Mouse (Mus musculus) intestine, embryonic 14.5 days (tissue): ENCODE results near the gene Btbd9. TPM values are rescaled to one million over a fixed set of nuclear protein-coding genes. Genes with fewer than 3 reads are reported as not detected.
A peak's percentile ranks its signal among the peaks of the same experiment; 100 is the strongest.

Source experiments
- ATAC-seq: fragments of 200-750 bp; cut with Nextera tagmentation; replicated peaks from 2 replicates; pipeline ENCODE4 v1.8.0; 2017; ENCODE audit warnings: low read depth, moderate number of reproducible peaks, moderate TSS enrichment, moderate library complexity; ENCODE audit not compliant: low FRiP score, low TSS enrichment
- DNase-seq: peaks from one replicate; pipeline ENCODE4 v3.0.0-alpha.2; 2018; ENCODE audit warnings: low spot score
- H3K27ac ChIP-seq: fragments of 300-500 bp; sonication (generic); 2 replicates; pipeline ENCODE4 v1.5.1; 2014; ENCODE audit warnings: low read depth, mild to moderate bottlenecking, control low read depth
- H3K27me3 ChIP-seq: fragments of 300-500 bp; sonication (generic); replicated peaks from 2 replicates; pipeline ENCODE4 v1.6.1; 2014; ENCODE audit warnings: low read length, control low read depth; ENCODE audit not compliant: control insufficient read depth, insufficient read depth
- H3K36me3 ChIP-seq: fragments of 300-500 bp; sonication (generic); 2 replicates; pipeline ENCODE4 v1.6.1; 2014; ENCODE audit warnings: low read length, control low read depth; ENCODE audit not compliant: control insufficient read depth, insufficient read depth
- H3K4me1 ChIP-seq: fragments of 300-500 bp; sonication (generic); replicated peaks from 2 replicates; pipeline ENCODE4 v1.6.1; 2014; ENCODE audit warnings: low read length, control low read depth, mixed read lengths; ENCODE audit not compliant: control insufficient read depth, insufficient read depth
- H3K4me2 ChIP-seq: fragments of 300-500 bp; sonication (generic); 2 replicates; pipeline ENCODE4 v1.6.1; 2014; ENCODE audit warnings: low read length
- H3K4me3 ChIP-seq: fragments of 300-500 bp; sonication (generic); 2 replicates; pipeline ENCODE4 v1.5.1; 2014; ENCODE audit warnings: low read depth, low read length, control low read depth, mixed read lengths
- H3K9ac ChIP-seq: fragments of 300-500 bp; sonication (generic); 2 replicates; pipeline ENCODE4 v1.6.1; 2014; ENCODE audit warnings: mild to moderate bottlenecking, low read length
- H3K9me3 ChIP-seq: fragments of 300-500 bp; sonication (generic); 2 replicates; pipeline ENCODE4 v1.6.1; 2016; ENCODE audit warnings: low read length, control low read depth; ENCODE audit not compliant: control insufficient read depth
- WGBS: fragments of 180-500 bp; shearing (Covaris S2); extraction: QIAGEN DNeasy Blood & Tissue Kit; methylation state at CpG from one replicate; pipeline ENCODE4 v1.1.7; 2014; 5-methylcytosine and 5-hydroxymethylcytosine counted together
- polyA plus RNA-seq: library from polyadenylated mRNA; unstranded; fragments of >200 nt; fragmentation: Nextera tagmentation; extraction: Ambion mirVana; gene quantifications from 2 replicates; pipeline ENCODE4 v1.2.1, GENCODE M21; 2014

The Btbd9 gene
- polyA plus RNA-seq, 1 experiment from 2014 or later, result 53.7 TPM

GRCm38 (mm10) chr17:30260641-30261306, 315.5 kb downstream of the Btbd9 start:
- ATAC-seq (no peak), DNase-seq (no peak)
- Histone ChIP-seq H3K4me2 (no peak overlapping the region), H3K4me3 (no peak overlapping the region), H3K9me3 (no peaks in the 10 kb centered on the region), H3K4me1 (peaks cover 26% of the 10 kb centered on the region), H3K27ac (no peak overlapping the region), H3K36me3 (no peaks in the 10 kb centered on the region), H3K9ac (no peak overlapping the region), H3K27me3 (no peaks in the 10 kb centered on the region)
- 60% methylated on average over 6 of the region's 6 CpGs for WGBS

DNA sequence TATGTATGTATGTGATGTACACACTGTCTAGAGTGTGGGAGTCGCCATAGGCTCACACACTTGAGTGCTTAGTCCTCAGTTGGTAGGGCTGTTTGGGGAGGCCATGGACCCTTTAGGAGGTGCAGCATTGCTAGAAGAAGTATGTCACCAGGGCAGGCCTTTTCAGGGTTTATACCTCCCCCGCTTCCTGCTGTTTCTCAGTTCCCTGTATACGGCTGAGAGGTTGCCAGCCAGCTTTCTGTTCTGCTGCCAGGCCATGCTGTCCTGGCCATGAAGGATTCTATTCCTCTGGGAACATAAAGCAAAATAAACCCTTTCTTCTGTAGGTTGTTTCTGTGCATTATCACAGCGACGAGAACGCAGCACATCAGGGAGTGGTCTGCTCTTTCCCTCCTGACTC, 316.4 kb downstream of the Btbd9 start:
- H3K4me3 ChIP-seq, result no peak overlapping the region
- H3K4me2 ChIP-seq, result no peak overlapping the region
- DNase-seq (no peak), ATAC-seq (no peak)
- no peaks in the 10 kb centered on the region for H3K27me3 ChIP-seq
- peaks cover 26% of the 10 kb centered on the region for H3K4me1 ChIP-seq
- 64% methylated on average over 6 of the region's 6 CpGs for WGBS
- no peak overlapping the region for H3K27ac ChIP-seq
- no peaks in the 10 kb centered on the region for H3K9me3 ChIP-seq
- no peaks in the 10 kb centered on the region for H3K36me3 ChIP-seq
- no peak overlapping the region for H3K9ac ChIP-seq

- ATAC-seq (no peak), DNase-seq (no peak)
- Histone ChIP-seq H3K4me1 (peaks cover 26% of the 10 kb centered on the region), H3K36me3 (no peaks in the 10 kb centered on the region), H3K9ac (no peak overlapping the region), H3K4me3 (no peak overlapping the region), H3K9me3 (no peaks in the 10 kb centered on the region), H3K27me3 (no peaks in the 10 kb centered on the region), H3K27ac (no peak overlapping the region), H3K4me2 (no peak overlapping the region)
- WGBS, result 65% methylated on average over 4 of the region's 4 CpGs
These were observed 317.8 kb downstream of the Btbd9 start for GRCm38 (mm10) chr17:30258480-30258879.

DNA sequence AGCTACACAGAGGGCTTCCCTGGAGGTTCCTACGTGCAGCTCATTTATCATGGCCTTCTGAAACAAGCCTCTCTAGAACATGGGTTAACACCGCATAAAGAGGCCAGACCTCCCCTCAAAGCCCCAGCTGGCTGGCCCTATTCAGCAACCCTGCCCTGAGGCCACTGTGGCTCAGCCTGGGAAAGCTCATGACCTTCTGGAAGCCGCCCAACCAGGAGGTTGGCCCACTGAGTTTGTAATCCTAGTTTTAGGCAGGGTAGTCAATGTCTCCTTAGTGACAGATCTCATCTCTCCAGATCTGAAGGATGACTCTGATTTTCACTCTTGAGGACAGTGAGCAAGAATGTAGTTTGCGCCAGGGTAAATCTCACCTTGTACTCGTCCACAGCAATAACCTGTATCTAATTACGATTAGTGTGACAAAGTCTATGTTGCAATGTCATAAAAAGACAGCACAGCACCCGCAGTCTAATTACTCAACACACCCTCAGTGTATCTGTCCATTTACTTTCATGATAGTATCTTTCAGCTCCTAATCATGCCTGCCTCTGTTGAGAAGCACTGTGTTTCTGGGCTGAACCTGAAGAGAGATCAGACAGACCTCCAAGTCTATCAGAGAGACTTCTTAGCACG, 320.2 kb downstream of the Btbd9 start:
- H3K4me1 ChIP-seq, result peaks cover 7% of the 10 kb centered on the region; the same call in 1 of the 2 replicates
- no peaks in the 10 kb centered on the region for H3K36me3 ChIP-seq
- DNase-seq (no peak), ATAC-seq (no peak)
- H3K27ac ChIP-seq, result no peak overlapping the region
- no peak overlapping the region for H3K4me2 ChIP-seq
- no peak overlapping the region for H3K9ac ChIP-seq
- no peaks in the 10 kb centered on the region for H3K9me3 ChIP-seq
- no peaks in the 10 kb centered on the region for H3K27me3 ChIP-seq
- no peak overlapping the region for H3K4me3 ChIP-seq
- 73% methylated on average over 8 of the region's 8 CpGs for WGBS

- Histone ChIP-seq H3K4me3 (no peak overlapping the region), H3K27ac (no peak overlapping the region), H3K36me3 (no peaks in the 10 kb centered on the region), H3K9ac (no peak overlapping the region), H3K9me3 (no peaks in the 10 kb centered on the region), H3K27me3 (no peaks in the 10 kb centered on the region), H3K4me2 (no peak overlapping the region), H3K4me1 (no peaks in the 10 kb centered on the region)
- DNase-seq (no peak), ATAC-seq (no peak)
- WGBS, result 50% methylated on average over 7 of the region's 7 CpGs
These were observed 322.4 kb downstream of the Btbd9 start for GRCm38 (mm10) chr17:30253924-30254323.

- no peak for DNase-seq
- no peak overlapping the region for H3K27ac ChIP-seq
- no peaks in the 10 kb centered on the region for H3K36me3 ChIP-seq
- no peaks in the 10 kb centered on the region for H3K27me3 ChIP-seq
- no peaks in the 10 kb centered on the region for H3K9me3 ChIP-seq
- ATAC-seq, result no peak
- 86% methylated on average over 5 of the region's 5 CpGs for WGBS
- no peak overlapping the region for H3K4me2 ChIP-seq
- no peak overlapping the region for H3K9ac ChIP-seq
- H3K4me3 ChIP-seq, result no peak overlapping the region
- H3K4me1 ChIP-seq, result no peaks in the 10 kb centered on the region
These were observed 323.3 kb downstream of the Btbd9 start for GRCm38 (mm10) chr17:30253028-30253427.

GRCm38 (mm10) chr17:30245308-30245706, 331.0 kb downstream of the Btbd9 start:
- no peak for ATAC-seq
- H3K9me3 ChIP-seq, result no peaks in the 10 kb centered on the region
- no peak overlapping the region for H3K4me2 ChIP-seq
- peaks cover 15% of the 10 kb centered on the region for H3K4me1 ChIP-seq
- no peaks in the 10 kb centered on the region for H3K36me3 ChIP-seq
- 0 out of 2 replicates have a peak overlapping the region, but pooled peaks have one; percentile 11 for H3K27ac ChIP-seq
- H3K27me3 ChIP-seq, result no peaks in the 10 kb centered on the region
- no peak overlapping the region for H3K4me3 ChIP-seq
- no peak overlapping the region for H3K9ac ChIP-seq
- DNase-seq, result no peak
- 61% methylated on average over 10 of the region's 10 CpGs for WGBS

- H3K27me3 ChIP-seq, result no peaks in the 10 kb centered on the region
- no peaks in the 10 kb centered on the region for H3K36me3 ChIP-seq
- H3K4me1 ChIP-seq, result peaks cover 16% of the 10 kb centered on the region
- no peak overlapping the region for H3K9ac ChIP-seq
- no peak overlapping the region for H3K4me2 ChIP-seq
- no peak for DNase-seq
- 47% methylated on average over 14 of the region's 14 CpGs for WGBS
- H3K4me3 ChIP-seq, result no peak overlapping the region
- ATAC-seq, result peak; percentile 40; the same call in 1 of the 2 replicates
- 0 out of 2 replicates have a peak overlapping the region, but pooled peaks have one; percentile 11 for H3K27ac ChIP-seq
- no peaks in the 10 kb centered on the region for H3K9me3 ChIP-seq
These were observed 331.5 kb downstream of the Btbd9 start for GRCm38 (mm10) chr17:30244651-30245307.
